Mouse (Mus musculus): ENCODE data around the gene Anks3.

Anks3 gene

GRCm38 (mm10) chr16:4968426-4968825 is 4.4 kb upstream of the Anks3 start:
- no peak for DNase-seq (ENCODE audit: low spot score)

- no peak for DNase-seq (ENCODE audit: low spot score)
Measured at GRCm38 (mm10) chr16:4965392-4966129, 1.6 kb upstream of the Anks3 start.

- DNase-seq (ENCODE audit: low spot score), result no peak
Measured at GRCm38 (mm10) chr16:4964731-4965391, 856 bp upstream of the Anks3 start.

DNA sequence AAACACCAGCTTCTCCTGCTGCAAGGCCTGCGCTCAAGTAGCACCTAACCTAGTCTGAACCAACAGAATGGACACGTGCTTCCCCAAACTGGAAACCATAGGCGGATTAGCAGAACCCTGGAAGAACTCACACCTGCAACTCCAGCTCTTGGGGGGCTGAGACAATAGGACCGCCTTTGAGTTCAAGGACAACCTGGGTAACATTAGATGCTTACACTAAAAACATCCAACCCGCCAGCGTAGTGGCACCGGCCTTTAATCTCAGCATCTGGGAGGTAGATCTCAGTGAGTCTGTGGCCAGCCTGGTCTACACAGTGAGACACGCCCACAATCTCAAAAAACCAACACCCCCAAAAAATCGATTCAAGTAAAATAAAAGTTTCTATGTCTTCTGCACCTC is 659 bp downstream of the Anks3 start:
- DNase-seq (ENCODE audit: low spot score), result no peak

GRCm38 (mm10) chr16:4960260-4960659 is 3.7 kb downstream of the Anks3 start:
- DNase-seq (ENCODE audit: low spot score), result no peak

DNA sequence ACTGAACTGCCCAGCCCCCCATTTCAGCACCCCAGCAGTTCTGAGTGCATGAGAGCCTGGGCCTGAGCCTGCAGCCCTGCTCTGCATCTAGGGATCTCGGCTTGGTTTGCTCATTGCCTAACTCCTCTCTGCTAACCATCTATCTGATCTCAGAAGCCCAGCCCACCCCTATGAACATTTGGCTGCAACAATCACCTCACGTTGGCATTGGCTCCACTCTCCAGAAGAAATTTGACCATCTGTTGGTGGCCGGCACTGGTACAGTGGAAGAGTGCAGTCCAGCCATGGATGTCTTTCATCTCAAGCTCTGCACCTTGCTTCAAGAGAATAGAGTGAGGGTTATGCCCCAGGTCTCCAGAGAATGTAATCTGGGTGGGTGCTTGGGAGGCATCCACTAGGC is 6.6 kb downstream of the Anks3 start:
- no peak for DNase-seq (ENCODE audit: low spot score)

DNA sequence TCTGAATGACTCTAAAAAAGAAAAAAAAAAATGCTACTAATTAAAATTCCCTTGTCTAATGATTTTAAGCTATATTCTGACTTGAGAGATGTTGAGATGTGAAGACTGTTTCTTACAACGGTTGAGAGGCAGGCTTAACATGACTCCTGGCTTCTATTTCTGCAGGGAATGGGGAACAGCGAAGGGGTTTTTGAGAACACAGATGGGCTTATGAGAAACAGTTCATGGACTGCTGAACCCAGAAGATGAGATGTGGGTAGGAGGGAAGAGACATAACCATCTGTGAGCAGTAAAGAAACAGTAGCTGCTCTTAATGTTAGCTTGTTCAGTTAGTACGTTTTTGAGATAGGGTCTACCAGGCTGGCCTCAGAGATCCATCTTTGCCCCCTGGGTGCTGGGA is 7.4 kb downstream of the Anks3 start:
- DNase-seq (ENCODE audit: low spot score), result no peak

DNA sequence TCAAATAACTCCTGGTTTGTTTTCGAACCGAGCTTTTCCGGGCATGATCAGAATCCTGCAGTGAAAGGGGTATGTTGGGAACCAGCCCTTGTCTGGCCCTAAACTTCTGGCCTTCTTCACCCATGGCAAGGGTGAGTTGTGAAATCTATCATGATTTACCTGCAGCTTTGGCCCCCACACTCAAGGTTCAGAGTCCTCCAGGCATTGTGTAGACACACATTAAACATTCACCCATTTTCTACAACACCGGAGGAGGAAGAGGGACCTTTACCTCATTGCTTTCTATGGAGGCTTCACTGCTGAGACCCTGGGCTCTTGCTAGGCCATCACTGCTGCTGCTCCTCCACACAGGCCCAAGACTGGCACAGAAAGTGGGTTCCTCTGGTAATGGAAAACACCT is 16.6 kb downstream of the Anks3 start:
- DNase-seq (ENCODE audit: low spot score), result no peak

DNA sequence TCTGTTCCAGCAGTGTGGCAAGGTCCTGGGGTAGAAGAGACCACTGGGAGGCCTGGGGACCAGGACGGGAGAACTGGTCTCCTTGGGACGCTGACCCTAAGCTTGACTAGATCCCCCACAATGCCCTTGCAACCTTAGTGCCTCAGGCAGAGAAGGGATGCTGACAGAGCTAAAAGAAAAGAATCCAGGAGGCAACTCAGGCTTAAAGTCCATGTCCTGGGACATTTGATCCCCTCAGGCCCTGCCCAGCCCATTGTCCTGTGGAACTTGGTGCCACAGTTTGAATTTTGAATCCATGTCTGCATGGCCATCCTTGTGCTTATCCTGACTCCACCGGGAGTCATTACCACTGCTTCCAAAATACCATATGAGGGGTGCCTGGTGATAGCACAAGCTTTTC is 17.9 kb downstream of the Anks3 start:
- no peak for DNase-seq (ENCODE audit: low spot score)

GRCm38 (mm10) chr16:4945415-4945814 is 18.6 kb downstream of the Anks3 start:
- DNase-seq (ENCODE audit: low spot score), result no peak

- DNase-seq (ENCODE audit: low spot score), result no peak
Measured at GRCm38 (mm10) chr16:4943431-4943830, 20.6 kb downstream of the Anks3 start.

- DNase-seq (ENCODE audit: low spot score), result no peak
Measured at GRCm38 (mm10) chr16:4942868-4943267, 21.1 kb downstream of the Anks3 start.

DNA sequence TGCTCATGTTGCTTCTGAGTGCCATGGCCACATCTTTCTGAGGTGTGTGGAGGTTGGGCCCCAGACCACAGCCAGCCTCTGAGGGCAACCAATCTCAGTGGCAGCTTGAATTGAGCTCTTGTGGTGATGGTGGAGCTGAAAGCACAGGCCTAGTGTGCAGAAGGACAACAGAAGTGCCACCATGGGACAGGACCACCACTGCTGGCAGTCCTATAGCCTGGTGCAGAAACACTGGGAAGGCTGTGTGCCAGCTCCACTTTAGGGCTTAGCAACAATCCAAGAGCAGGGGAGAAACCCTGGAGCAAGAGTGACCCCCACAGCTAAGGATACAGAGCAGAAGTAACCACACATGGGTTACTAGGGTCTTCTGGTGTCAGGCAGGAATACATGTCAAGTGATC is 23.0 kb downstream of the Anks3 start:
- DNase-seq (ENCODE audit: low spot score), result no peak

GRCm38 (mm10) chr16:4940311-4940850 is 23.6 kb downstream of the Anks3 start:
- no peak for DNase-seq (ENCODE audit: low spot score)

GRCm38 (mm10) chr16:4939412-4939811 is 24.6 kb downstream of the Anks3 start:
- DNase-seq (ENCODE audit: low spot score), result no peak

DNA sequence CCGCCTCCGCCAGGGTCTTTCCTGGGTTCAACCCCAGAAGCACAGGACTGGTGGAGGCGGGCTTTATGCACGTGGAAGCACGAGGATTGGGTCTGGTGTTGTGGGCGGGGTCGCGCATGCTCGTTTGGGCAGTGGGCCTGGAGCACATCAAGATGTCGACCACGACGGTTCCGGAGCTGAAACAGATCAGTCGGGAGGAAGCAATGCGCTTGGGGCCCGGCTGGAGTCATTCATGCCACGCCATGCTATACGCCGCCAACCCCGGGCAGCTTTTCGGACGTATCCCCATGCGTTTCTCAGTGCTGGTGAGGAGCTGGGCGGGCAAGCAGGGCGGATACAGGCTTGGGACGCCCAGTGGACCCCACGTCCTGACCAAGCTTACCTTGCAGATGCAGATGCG is 25.0 kb downstream of the Anks3 start:
- DNase-seq (ENCODE audit: low spot score), result peak; percentile 96

DNA sequence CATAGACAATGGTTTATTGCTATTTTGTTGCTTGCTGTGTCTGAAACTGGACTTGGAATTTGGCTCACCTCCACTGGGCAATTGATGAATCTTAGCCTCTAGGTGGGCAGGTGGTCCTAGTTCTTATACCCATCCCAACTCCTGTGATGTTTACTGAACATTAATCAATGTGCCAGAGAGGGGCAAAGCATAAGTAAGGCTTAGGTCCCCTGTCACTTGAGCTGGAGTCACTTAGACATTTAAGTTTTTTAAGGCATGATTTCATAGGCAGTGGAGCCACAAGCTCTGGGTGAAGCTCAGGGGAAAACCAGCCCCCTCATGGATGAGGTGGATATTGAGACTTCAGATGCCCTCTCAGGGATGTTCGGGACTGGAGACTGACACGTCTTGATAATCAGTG is 25.5 kb downstream of the Anks3 start, which contains the start of gene Nudt16l1:
Gene Nudt16l1 (plus strand): TSS at position 301 of the 400 bp plus-strand sequence.
- DNase-seq (ENCODE audit: low spot score), result no peak

DNA sequence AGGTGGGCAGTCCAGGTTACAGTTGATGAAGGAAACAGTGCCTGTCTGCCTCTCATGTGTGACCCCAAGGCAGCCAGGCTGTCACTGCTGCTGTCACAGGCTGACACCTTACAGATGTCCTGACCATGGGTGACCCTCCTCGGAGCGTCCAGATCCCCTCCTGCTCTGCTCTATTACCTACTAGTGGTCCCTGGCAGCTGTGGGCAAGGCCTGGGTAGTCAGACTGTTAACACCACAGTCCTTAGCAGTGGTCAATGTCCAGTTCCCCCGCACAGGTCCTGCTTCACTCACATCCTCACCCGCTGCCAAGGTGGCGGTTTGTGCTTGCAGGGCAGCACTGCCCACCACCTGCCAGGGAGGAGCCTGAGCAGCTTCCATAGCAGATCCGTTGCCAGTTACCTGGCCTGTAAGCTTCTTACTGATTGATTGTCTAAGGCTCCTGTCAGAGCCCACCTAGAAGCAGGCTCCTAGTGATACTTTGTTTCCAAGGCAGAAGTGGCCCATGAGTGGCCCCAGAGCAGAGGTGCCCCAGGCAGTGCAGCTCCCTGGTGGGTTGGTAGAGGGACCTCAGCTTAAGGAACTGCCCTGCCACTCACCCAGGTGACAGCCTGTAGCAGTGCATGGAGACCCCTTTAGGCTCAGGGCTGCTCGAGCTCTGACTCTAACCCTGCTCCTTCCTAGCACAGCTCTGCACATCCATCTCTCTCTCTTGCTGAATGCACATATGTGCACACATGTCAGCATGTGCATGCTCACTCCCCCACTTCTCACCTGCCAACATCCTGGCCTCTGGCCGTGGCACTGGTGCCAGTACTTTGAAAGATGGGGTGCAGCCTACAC is 26.4 kb downstream of the Anks3 start:
- no peak for DNase-seq (ENCODE audit: low spot score)

DNA sequence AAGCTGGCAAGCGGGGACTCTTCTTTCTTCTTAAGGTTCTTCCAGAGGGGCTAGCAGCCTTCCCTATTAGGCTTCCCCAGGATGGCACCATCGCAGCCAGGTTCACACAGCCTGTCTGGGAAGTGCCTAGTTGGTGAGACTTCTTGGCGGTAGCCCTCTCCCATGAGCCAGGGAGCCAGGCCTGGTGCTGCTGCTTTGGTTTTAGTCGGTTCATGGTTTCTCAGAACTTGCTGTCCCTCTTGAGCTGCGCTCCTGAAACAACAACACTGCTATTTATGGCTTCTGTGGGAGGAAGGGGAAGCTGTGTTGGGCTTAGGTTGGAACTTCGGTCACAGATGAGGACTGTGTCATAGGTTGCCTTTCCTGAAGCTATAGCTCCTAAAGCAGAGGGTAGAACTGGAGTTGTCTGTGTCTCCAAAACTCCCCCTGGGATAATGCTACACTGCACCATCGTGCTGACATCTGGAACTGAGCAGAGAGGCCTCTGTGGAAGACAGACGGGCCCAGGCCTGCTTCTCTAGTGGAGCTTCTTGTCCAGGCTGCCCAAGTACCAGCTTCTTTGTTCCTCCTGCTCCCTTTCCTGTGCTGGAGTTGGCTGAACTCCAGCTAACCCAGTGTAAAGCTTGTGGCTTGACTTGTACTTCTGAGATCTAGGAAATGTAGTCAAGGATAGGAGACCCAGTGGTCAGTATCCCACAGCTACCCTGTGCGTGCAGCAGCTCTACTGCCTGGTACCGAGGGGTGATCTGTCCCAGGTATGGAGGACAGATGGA is 27.9 kb downstream of the Anks3 start:
- no peak for DNase-seq (ENCODE audit: low spot score)

DNA sequence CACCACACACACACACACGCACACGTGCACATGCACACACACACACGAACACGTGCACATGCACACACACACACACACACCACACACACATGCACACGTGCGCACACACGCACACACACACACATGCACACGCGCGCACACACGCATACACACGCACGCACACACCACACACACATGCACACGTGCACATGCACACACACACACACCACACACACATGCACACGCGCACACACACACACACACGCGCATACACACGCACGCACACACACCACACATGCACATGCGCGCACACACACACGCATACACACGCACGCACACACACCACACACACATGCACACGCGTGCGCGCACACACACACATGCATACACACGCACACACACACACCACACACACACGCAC is 28.6 kb downstream of the Anks3 start:
- DNase-seq (ENCODE audit: low spot score), result no peak

- DNase-seq (ENCODE audit: low spot score), result no peak
Measured at GRCm38 (mm10) chr16:4932429-4932828, 31.6 kb downstream of the Anks3 start.

DNA sequence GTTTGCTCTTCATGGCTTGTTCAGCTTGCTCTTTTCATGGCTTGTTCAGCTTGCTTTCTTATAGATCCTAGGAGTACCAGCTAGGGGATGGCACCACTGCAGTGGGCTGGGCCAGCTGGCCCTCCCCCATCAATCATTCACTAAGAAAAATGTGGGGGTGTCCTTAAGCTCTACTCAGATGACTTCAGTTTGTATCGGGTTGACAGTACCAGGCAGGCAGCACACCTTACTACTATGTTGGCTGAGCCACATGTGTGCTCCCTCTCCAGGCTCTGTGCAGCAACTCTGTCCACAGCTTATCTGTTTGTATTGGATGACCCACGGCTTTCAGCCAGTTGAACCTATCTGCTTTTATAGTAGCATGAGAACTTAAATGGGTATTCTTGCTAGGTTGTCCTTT is 35.5 kb downstream of the Anks3 start:
- DNase-seq (ENCODE audit: low spot score), result no peak

All from layer of hippocampus, adult 11-12 months (tissue).